Mouse (Mus musculus) embryonic fibroblast, embryonic 13.5 days (primary cell): ENCODE measurements around the gene Utp14b.

Experiments used
- CTCF ChIP-seq: IDR thresholded peaks from 2 replicates; pipeline ENCODE4 v1.5.1; 2011; ENCODE audit warnings: mild to moderate bottlenecking, control low read depth, low read length, moderate library complexity, borderline replicate concordance; ENCODE audit not compliant: insufficient read depth
- POLR2A ChIP-seq: IDR thresholded peaks from 2 replicates; pipeline ENCODE4 v1.6.1; 2011; ENCODE audit warnings: low read depth, mild to moderate bottlenecking, control low read depth, low read length, moderate library complexity

DNA sequence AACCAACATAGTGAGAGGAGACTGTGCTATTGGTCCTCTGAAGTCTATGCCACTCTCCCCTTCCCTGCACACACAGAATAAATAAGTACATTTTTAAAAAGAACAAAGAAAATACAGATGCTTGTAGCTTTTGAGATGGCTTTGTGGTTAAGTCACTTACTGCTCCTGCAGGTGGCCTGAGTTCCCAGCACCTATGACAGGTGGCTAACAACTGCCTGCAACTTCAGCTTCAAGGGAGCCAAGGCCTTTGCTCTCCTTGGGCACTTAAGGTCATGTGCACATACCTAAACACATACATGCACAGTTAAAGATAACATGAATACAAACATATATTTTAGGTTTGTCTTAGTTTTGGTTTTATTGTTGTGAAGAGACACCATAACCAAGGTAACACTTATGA, 17.0 kb upstream of the Utp14b start:
- TF ChIP-seq CTCF (no peak), POLR2A (no peak)
